Mouse (Mus musculus): ENCODE data around the gene Cracr2a.

The Cracr2a gene

GRCm38 (mm10) chr6:127565951-127566732 is 5.0 kb downstream of the Cracr2a start:
- no peak for DNase-seq

GRCm38 (mm10) chr6:127571849-127572550 is 10.9 kb downstream of the Cracr2a start:
- no peak for DNase-seq

- DNase-seq = no peak
Observed at GRCm38 (mm10) chr6:127573779-127574463, 12.8 kb downstream of the Cracr2a start.

GRCm38 (mm10) chr6:127575194-127575593 is 14.1 kb downstream of the Cracr2a start:
- no peak for DNase-seq

GRCm38 (mm10) chr6:127577688-127578087 is 16.6 kb downstream of the Cracr2a start:
- DNase-seq = no peak

GRCm38 (mm10) chr6:127578316-127578715 is 17.2 kb downstream of the Cracr2a start:
- no peak for DNase-seq

- DNase-seq = no peak
Observed at GRCm38 (mm10) chr6:127578810-127579209, 17.7 kb downstream of the Cracr2a start.

- DNase-seq = no peak
Observed at GRCm38 (mm10) chr6:127581915-127582314, 20.8 kb downstream of the Cracr2a start.

- peak; percentile 71 to 83 for DNase-seq
Observed at GRCm38 (mm10) chr6:127582391-127583176, 21.4 kb downstream of the Cracr2a start.

- DNase-seq = no peak
Observed at GRCm38 (mm10) chr6:127591467-127591866, 30.3 kb downstream of the Cracr2a start.

- no peak for DNase-seq
Observed at GRCm38 (mm10) chr6:127593487-127593886, 32.3 kb downstream of the Cracr2a start.

- DNase-seq = no peak
Observed at GRCm38 (mm10) chr6:127599280-127599679, 38.1 kb downstream of the Cracr2a start.

- DNase-seq = no peak
Observed at GRCm38 (mm10) chr6:127605067-127606025, 44.2 kb downstream of the Cracr2a start.

GRCm38 (mm10) chr6:127609673-127610072 is 48.5 kb downstream of the Cracr2a start:
- DNase-seq = no peak

- DNase-seq = no peak
Observed at GRCm38 (mm10) chr6:127611216-127611615, 50.1 kb downstream of the Cracr2a start.

GRCm38 (mm10) chr6:127614083-127614984 is 53.2 kb downstream of the Cracr2a start:
- DNase-seq = no peak

GRCm38 (mm10) chr6:127616623-127617022 is 55.5 kb downstream of the Cracr2a start:
- DNase-seq = no peak

- DNase-seq = peak; percentile 9 to 30
Observed at GRCm38 (mm10) chr6:127617258-127618025, 56.3 kb downstream of the Cracr2a start.

GRCm38 (mm10) chr6:127618686-127619085 is 57.5 kb downstream of the Cracr2a start:
- DNase-seq = no peak

GRCm38 (mm10) chr6:127625135-127625534 is 64.0 kb downstream of the Cracr2a start:
- peak; percentile 47 to 62 for DNase-seq

All from cerebellum, adult 18-20 months (tissue).